Mouse (Mus musculus): ENCODE measurements at regions not wholly inside any gene's neighbourhood (a gene's known extent, or its start where the extent isn't known, plus 50 kb on each side); places are given as distances from the start of the nearest gene placed in this dataset.

DNA sequence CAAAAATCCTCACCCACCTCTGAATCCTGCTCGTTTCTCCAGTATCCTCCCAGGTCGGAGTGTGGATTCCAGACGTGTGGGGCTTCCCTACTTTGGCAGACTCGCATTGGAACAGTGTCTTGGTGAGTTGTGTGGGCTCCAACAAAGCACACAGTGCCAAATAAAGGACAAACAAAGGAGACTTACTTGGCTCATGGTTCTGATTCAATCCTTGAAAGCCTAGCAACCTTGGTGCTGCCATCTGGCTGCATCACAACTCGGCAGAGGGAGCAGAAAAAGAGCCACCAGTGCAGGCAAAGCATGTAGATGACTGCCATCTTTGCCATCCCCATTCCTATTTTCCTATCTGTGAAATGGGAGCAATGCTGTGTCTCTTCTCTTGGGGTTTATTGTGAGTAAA, 64.0 kb downstream of the Il9r start:
- DNase-seq (ENCODE audit: low read depth, low spot score): no peak

DNA sequence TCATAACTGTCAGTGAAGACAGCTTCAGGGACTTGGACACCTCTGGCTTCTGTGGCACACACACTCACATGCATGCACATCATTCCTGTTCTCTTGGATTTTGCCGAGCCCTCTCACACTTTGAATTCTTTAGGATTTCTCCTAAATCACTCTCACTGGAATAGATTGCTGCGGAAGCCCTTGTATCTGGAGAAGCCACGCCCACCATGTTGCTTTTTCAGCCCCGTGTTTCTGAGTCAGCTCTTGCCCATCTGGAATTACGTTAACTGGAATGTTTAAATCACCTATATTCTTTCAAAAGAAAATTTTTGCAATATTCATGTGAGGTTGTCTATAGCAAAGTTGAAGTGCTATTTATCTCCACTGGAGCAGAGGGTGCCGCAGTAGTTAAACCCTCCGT, 66.1 kb downstream of the Il9r start:
- DNase-seq (ENCODE audit: low read depth, low spot score): no peak

DNA sequence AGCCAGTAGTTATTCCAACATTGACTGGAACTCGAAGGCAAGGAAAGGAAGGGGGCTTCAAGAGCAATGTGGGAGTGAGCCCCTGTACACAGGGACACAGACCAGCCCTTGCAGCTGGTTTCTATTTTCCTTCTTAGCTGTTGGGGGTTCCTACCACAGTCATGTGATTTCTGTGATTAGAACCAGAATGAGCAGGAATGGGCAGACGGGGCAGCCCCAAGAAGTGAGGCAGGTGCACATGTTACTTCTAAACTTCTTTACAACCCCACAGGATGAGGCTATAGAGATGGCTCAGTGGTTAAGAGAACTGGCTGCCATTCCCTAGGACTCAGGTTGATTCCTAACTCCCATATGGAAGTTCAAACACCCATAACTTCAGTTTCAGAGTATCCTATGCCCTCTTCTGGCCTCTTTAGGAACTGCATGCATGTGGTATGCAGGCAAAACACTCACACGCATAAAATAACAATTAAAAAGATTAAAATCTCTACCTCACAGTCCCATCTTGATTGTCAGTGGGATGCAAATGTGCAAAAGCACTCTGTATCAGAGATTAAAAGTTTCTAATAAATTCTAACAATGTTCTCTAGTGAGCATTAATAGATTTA, 68.0 kb downstream of the Il9r start:
- no peak for DNase-seq (ENCODE audit: low read depth, low spot score)

DNA sequence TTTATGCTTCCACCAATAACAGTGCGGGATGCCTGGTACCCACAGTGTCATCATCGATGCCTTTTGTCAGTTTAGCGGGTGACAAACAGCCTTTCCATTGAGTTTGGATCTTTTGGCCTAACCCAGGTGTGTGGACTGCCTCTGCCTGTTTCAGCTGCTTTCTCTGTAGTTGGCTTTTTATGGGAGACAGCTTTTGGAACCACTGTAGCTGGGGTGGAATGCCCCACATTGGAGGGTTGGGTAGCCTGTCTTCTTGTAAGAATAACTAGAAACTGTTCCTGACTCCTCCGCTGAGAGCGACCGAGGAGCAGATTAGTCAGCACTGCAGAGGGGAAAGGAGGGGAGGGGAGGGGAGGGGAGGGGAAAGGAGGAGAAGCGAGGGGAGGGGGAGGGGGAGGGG, 71.5 kb downstream of the Il9r start:
- no peak for DNase-seq (ENCODE audit: low read depth, low spot score)

DNA sequence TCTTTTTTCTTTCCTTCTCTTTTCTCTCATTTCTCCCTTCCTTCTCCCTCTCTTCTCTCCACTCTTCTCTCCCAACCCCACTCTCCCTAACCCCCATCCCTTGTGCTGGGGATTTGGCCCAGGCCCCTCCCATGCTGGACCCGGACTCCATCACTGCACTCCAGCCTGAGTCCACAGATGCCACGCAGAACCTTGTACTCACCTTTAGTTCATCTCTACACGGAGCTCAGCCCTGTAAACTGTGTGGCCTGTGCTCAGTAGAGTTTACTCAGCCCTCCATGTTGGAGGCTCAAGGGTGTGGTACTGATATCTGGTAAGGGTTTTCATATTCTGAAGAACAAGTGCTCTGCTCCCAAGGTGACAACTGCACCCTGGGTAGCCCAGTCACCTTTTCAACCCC, 72.1 kb downstream of the Il9r start:
- no peak for DNase-seq (ENCODE audit: low read depth, low spot score)

DNA sequence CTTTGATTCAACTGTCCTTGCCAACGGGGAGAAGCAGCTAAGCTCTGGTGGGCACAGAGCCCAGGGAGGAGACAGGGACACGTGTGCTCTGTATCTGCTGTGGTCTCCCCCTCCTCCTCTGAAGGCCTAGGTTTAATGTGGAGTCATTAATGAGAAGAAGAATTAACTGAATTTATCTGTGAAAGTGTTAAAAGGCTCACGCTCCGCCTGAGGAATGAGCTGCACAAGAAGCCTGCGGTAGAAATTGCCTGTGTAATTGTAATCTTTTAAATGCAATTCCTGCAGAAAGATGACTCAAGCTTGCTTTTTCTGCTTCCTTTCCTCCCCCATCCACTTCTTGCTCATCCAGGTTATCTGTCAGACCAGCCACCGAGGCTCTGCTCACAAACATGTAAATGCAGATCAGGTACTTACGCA, 72.7 kb downstream of the Il9r start:
- DNase-seq (ENCODE audit: low read depth, low spot score): no peak

DNA sequence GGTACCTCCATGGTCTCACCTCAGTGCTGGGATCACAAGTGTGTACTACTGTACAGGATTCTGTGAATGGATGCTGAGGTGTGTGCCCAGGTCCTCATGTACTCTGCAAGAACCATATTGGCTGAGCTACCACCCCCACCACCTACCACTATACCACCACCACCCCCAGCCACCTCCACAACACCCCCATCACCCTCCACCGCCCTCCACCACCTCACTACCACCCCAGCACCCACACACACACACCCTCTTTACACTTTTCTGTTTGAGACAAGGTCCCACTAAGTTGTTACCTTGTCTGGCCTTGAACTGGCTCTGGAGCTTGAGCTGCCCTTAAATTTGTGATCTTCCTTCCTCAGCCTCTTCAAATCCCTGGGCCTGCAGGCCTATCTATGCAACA, 73.3 kb downstream of the Il9r start:
- DNase-seq (ENCODE audit: low read depth, low spot score): no peak

DNA sequence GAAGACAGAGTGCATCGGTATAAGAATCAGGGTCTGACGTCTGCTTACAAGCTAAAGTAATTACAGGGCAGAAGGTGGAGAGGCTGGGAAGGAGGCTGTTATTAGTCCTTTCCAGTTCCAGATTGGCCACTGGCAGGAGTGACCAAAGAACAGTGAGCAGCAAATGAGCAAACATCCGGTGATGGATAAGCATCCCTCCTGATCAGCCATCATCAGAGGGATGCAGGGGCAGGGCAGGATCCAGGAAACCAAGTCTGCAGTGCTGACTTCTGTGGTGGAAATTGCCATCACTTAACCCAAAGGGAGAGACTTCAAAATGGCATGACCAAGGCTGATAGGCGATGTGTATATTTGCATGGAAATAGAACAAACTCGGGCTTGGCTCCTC, 73.8 kb downstream of the Il9r start:
- DNase-seq (ENCODE audit: low read depth, low spot score): no peak

DNA sequence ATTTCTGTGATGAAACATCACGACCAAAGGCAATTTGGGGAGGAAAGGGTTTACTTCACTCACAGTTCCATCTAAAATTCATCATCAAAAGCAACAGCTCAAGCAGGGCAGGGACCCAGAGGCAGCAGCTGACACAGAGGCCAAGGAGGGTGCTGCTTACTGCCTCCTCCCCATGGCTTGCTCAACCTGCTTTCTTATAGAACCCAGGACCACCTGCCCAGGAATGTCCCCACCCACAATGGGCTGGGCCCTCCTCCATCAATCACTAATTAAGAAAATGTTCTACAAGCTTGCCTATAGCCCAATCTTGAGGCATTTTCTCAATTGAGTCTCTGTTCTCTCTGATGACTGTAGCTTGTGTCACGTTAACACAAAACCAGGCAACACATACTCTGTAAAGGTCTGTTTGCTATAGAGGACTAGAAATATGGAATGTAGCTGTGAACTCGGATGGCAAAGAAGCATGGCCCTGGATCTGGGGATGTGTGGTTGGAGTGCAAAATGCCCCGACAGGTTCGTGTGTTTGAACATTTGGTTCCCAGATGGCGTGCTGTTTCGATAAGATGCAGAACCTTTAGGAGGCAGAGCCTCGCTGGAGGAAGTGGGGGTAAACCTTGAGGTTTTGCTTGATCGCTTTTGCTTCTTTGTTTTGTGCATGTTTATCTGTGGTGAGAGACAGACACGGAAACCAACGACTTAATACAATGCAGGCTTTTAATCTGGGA, 74.3 kb downstream of the Il9r start:
- DNase-seq (ENCODE audit: low read depth, low spot score): no peak

DNA sequence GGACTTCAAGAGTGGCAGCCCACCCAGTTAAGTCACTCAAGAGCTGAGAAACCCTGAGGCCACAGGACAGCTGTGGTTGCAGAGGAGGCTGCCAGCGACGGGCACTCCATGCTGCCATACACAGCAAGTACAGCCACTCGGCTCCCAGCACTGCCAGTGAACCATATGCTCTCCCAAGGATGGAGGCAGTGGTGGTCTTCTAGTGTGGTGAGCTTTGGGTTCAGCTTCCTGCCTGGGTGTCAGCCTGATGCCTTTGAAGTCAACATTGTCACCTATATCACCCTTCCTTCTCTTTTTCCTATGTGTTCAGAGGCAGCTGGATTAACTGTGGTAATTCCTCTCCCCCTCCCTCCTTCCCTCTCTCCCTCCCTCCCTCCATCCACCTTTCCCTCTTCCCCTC, 79.5 kb downstream of the Il9r start:
- DNase-seq (ENCODE audit: low read depth, low spot score): no peak

DNA sequence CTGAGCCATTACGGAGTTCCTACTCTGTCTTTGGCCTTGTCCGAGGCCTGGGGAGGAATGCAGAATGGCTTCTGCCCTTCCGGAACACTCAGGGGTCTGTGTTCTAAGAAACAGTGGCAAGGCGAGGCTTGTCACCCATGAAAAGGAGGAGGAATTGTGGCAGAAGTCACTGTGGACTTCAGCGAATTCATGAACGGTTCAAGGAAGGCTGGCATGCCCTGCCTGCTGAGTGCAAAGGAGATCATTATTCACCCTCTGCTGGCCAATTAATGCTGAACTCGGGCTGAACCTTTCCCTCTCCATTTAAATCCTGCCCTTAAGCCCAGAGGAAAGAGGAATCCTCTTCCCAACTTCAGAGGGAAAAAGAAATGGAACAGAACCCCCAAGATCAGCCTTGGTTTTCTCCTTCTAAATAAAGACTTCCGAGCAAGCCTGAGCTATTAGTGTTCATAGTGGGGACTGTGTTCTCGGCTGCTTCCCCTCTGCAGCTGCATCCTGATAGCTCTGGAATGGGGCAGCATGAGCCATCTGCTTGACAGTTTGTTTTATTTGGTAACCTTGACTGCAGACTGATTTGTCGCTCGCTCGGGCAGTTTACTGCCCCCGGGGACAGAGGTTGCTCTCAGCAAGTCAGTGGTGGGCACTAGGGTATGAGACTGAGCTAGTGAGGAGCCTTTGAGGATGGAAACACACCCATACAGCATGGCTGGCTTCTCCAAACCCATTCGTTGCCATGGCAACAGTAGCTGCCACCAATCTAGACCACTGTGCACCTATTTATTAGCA, 81.0 kb downstream of the Il9r start:
- DNase-seq (ENCODE audit: low read depth, low spot score): no peak

DNA sequence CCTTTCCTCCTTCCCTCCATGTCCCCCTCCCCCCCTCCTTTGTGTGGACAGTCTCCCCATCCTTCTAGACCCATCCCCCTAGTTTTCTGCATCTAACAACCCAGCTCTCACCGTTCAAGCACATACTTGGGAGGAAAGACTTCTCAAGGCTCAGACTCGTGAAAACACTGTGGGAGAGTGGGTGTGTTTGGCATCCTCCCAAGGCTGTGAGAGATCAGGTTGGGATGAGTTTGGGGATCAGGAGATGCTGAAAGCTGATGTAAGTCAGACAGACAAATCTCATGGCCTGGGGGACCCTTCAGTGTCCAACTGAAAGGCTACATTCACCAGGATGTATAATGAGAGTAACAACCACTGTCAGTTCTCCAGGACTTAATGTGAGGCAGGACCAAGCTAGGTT, 82.1 kb downstream of the Il9r start:
- no peak for DNase-seq (ENCODE audit: low read depth, low spot score)

DNA sequence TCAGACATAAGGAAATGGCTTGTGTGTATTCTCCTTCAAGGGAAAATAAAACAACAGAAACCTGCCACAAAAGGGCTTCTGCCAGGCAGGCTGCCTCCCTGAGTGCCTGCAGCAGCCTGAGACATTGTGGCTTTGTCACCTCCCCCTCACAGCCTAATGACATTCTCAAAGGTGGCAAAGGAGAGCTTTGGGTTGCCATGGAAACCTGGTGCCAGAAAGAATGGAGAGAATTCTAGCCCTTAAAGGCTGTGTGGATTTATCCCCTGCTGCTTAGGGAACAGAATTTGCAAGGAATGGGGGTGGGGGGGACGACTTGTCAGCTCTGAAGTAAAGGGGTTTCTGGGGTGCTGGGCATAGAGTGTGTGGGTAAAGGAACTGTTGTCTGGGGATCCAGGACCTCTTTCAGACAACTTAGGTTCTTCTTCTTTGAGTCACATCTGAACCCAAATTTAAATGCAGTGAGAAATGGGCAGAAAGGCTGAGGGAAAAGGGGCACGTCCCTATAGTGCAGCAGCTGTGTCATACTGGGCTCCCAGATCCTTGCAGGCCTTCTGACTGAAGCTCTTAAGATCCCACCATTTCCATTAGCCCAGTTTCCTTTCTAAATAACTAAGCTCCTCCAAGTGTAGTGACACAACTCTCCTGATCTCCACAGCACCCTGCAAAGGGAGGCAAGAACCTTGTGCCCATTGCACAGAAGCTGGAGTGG, 86.8 kb downstream of the Il9r start:
- DNase-seq (ENCODE audit: low read depth, low spot score): peak; percentile 59

DNA sequence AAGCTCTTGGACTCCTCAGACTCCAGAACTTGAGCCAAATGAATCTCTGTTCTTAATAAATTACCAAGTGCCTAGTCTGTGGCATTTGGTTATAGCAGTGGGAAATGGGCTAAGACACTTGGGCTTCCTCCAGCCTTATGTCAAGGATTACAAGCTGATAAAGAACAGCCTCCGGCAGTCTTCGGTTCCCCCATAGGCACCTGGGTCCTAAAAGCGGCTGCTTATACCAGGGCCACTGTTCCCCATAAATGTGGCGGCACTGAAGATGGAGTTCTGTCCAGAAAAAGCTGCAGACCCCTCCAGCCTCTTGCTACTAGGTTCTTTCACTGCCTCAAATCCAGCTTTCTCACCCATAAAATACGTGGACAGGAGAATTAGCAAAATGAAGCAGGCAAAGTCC, 87.6 kb downstream of the Il9r start:
- no peak for DNase-seq (ENCODE audit: low read depth, low spot score)

DNA sequence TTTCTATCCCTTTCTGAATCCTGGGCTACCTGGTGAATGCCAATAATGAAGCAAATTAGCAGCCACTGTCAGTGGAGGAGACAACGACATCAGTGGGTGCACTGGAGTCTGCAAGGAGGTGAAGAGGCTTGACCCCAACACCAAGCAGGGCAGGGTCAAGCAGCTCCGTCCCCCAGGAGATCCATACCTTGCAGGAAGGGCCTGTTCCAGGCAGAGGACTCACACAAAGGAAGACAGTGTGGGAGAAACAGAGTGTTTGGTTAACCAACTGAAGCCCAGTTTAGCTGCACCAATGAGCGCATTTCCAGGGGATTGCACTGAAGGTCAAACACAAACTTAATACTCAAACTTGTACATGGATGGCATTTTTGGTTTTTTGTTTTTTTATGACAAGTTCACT, 88.2 kb downstream of the Il9r start:
- no peak for DNase-seq (ENCODE audit: low read depth, low spot score)

DNA sequence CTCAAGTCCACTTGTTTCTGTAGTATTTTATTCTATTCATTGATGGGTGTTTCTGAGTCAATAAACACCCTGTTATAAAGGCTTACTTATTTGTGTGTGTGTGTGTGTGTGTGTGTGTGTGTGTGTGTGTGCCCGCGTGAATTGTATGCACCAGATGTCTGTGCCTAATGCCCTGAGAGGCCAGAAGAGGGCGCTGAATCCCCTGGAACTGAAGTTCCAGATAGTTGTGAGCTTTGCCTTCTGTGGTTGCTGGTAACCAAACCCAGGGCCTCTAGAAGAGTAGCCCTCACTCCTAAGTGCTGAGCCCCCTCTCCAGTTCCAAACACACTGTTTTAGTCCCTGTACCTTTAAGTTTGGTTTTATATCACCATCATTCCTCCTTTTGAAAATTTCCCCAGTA, 90.2 kb downstream of the Il9r start:
- DNase-seq (ENCODE audit: low read depth, low spot score): no peak
